Mouse (Mus musculus) thymus, adult 2 months (tissue): ENCODE data around the gene Ptgis. TPM values are rescaled to one million over a fixed set of nuclear protein-coding genes. Genes with fewer than 3 reads are reported as not detected.

ENCODE experiments used
- DNase-seq: peaks from one replicate; pipeline ENCODE4 v3.0.0; 2021
- H3K27ac ChIP-seq: fragments of 200-500 bp; 2 replicates; pipeline ENCODE4 v1.5.1; 2012; ENCODE audit warnings: low read length, control low read depth; ENCODE audit not compliant: control insufficient read depth, insufficient read depth
- H3K27me3 ChIP-seq: fragments of 200-500 bp; 2 replicates; pipeline ENCODE4 v1.6.1; 2012; ENCODE audit warnings: mild to moderate bottlenecking, low read length, moderate library complexity, mixed read lengths; ENCODE audit not compliant: control insufficient read depth, insufficient read depth
- H3K36me3 ChIP-seq: fragments of 200-500 bp; 2 replicates; pipeline ENCODE4 v1.6.1; 2012; ENCODE audit warnings: mild to moderate bottlenecking, low read length, moderate library complexity; ENCODE audit not compliant: control insufficient read depth, insufficient read depth
- H3K4me1 ChIP-seq: fragments of 200-500 bp; replicated peaks from 2 replicates; pipeline ENCODE4 v1.6.1; 2012; ENCODE audit warnings: low read length; ENCODE audit not compliant: control insufficient read depth, insufficient read depth
- H3K4me3 ChIP-seq: fragments of 200-500 bp; 2 replicates; pipeline ENCODE4 v1.5.1; 2012; ENCODE audit warnings: mild to moderate bottlenecking, low read length, control low read depth, moderate library complexity; ENCODE audit not compliant: control insufficient read depth, insufficient read depth
- CTCF ChIP-seq: fragments of 200-500 bp; IDR thresholded peaks from 2 replicates; pipeline ENCODE4 v1.5.1; 2012; ENCODE audit warnings: mild to moderate bottlenecking, control low read depth, low read length, moderate library complexity, borderline replicate concordance; ENCODE audit not compliant: control insufficient read depth, poor library complexity, insufficient read depth; ENCODE audit errors: extremely low read depth
- POLR2A ChIP-seq: fragments of 200-500 bp; IDR thresholded peaks from 2 replicates; pipeline ENCODE4 v1.6.1; 2012; ENCODE audit warnings: mild to moderate bottlenecking, low read length, control low read depth, moderate library complexity; ENCODE audit not compliant: control insufficient read depth, poor library complexity, insufficient read depth; ENCODE audit errors: extremely low read depth
- WGBS: fragments of 180-500 bp; shearing (Covaris S2); methylation state at CpG from one replicate; pipeline ENCODE4 v1.1.7; 2018; 5-methylcytosine and 5-hydroxymethylcytosine counted together
- polyA plus RNA-seq: library from polyadenylated mRNA; depleted of rRNA; stranded (reverse); fragments of >200 nt; gene quantifications from 2 replicates; pipeline ENCODE4 v1.2.3, GENCODE M21; 2012; rRNA removed

Ptgis gene
- polyA plus RNA-seq, 1 experiment, result 9.9 TPM

- no peak for DNase-seq
- WGBS, result 93% methylated on average over 3 of the region's 3 CpGs
- Histone ChIP-seq H3K4me1 (peaks cover 31% of the 10 kb centered on the region), H3K27ac (no peak overlapping the region), H3K36me3 (no peaks in the 10 kb centered on the region), H3K4me3 (no peak overlapping the region), H3K27me3 (no peaks in the 10 kb centered on the region)
- TF ChIP-seq POLR2A, result no peak
- TF ChIP-seq CTCF, result no peak
Measured at GRCm38 (mm10) chr2:167142282-167142681, 98.1 kb downstream of the Ptgis start.

- H3K4me1 ChIP-seq, result peaks cover 31% of the 10 kb centered on the region
- 93% methylated on average over 4 of the region's 4 CpGs for WGBS
- no peaks in the 10 kb centered on the region for H3K36me3 ChIP-seq
- H3K27ac ChIP-seq, result no peak overlapping the region
- no peaks in the 10 kb centered on the region for H3K27me3 ChIP-seq
- DNase-seq, result no peak
- H3K4me3 ChIP-seq, result no peak overlapping the region
- TF ChIP-seq POLR2A (no peak), CTCF (no peak)
Measured at GRCm38 (mm10) chr2:167141810-167142209, 98.6 kb downstream of the Ptgis start.

Other genes starting within 250 kb of the Ptgis start
- 31.8 and 33.0 TPM in 2 replicates for gene Stau1, start 244.3 kb downstream of the Ptgis start, polyA plus RNA-seq
- 46.0 and 50.6 TPM in 2 replicates for gene Ddx27, start 225.4 kb downstream of the Ptgis start, polyA plus RNA-seq
- 46.0 and 46.9 TPM in 2 replicates for gene Znfx1, start 177.6 kb downstream of the Ptgis start, polyA plus RNA-seq
- 1.7 and 2.1 TPM in 2 replicates for gene Kcnb1, start 50.4 kb downstream of the Ptgis start, polyA plus RNA-seq
- 10.9 and 14.2 TPM in 2 replicates for gene B4galt5, start 108.6 kb upstream of the Ptgis start, polyA plus RNA-seq
- 75.4 and 90.9 TPM in 2 replicates for gene Slc9a8, start 181.1 kb upstream of the Ptgis start, polyA plus RNA-seq